Mouse (Mus musculus) cerebellum, adult 2 months (tissue): Measurements from ENCODE around the gene Iqcn.

Experiments
- CTCF ChIP-seq: fragments of 200-500 bp; IDR thresholded peaks from 2 replicates; pipeline ENCODE4 v1.5.1; 2011; ENCODE audit warnings: low read depth, mild to moderate bottlenecking, control low read depth, low read length, moderate library complexity, borderline replicate concordance; ENCODE audit not compliant: insufficient read depth
- POLR2A ChIP-seq: fragments of 200-500 bp; IDR thresholded peaks from 2 replicates; pipeline ENCODE4 v1.6.1; 2011; ENCODE audit warnings: low read length, control low read depth, borderline replicate concordance; ENCODE audit not compliant: insufficient read depth

DNA sequence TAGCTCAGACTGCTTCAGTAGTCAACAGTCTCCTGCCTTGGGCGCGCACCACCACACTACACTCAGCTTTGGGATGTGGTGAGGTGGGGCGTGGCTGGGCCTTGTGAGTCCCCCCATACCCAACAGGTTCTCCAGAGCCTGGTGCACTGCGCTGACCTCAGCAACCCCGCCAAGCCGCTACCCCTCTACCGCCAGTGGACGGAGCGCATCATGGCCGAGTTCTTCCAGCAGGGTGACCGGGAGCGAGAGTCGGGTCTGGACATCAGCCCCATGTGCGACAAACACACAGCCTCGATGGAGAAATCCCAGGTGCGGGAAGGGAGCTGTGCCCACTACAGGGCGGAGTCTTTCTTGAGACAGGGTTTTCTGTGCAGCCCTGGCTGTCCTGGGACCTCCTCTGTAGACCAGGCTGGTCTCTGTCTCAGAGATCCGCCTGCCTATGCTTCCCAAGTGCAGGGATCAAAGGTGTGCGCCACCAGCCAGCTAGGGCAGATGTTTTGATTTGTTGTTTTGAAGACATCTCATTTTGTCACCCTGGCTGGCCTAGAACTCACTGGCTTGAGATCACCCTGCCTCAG is 45.9 kb downstream of the Iqcn start:
- no peak for TF ChIP-seq CTCF
- no peak for TF ChIP-seq POLR2A
